Mouse (Mus musculus): ENCODE measurements around the gene Pacs2.

Pacs2 gene

GRCm38 (mm10) chr12:113013604-113014558 lies at the start of gene Pacs2:
Gene Pacs2, plus strand, starts transcription at chr12:113014508.
- peak; percentile 94 for DNase-seq (ENCODE audit: low read depth, low spot score)

- no peak for DNase-seq (ENCODE audit: low read depth, low spot score)
Observed at GRCm38 (mm10) chr12:112965783-112966182, 48.5 kb upstream of the Pacs2 start.

- DNase-seq (ENCODE audit: low read depth, low spot score): no peak
Observed at GRCm38 (mm10) chr12:112968943-112969342, 45.4 kb upstream of the Pacs2 start.

GRCm38 (mm10) chr12:112969616-112970015 lies 44.7 kb upstream of the Pacs2 start:
- DNase-seq (ENCODE audit: low read depth, low spot score): no peak

GRCm38 (mm10) chr12:112974736-112975135 lies 39.6 kb upstream of the Pacs2 start:
- DNase-seq (ENCODE audit: low read depth, low spot score): no peak

GRCm38 (mm10) chr12:112976371-112977073 lies 37.8 kb upstream of the Pacs2 start, which contains the start of gene Btbd6:
Gene Btbd6, plus strand, starts transcription at chr12:112976482.
- DNase-seq (ENCODE audit: low read depth, low spot score): peak; percentile 95

- peak; percentile 39 for DNase-seq (ENCODE audit: low read depth, low spot score)
Observed at GRCm38 (mm10) chr12:112977156-112977555, 37.2 kb upstream of the Pacs2 start.

GRCm38 (mm10) chr12:112982031-112982430 lies 32.3 kb upstream of the Pacs2 start:
- DNase-seq (ENCODE audit: low read depth, low spot score): no peak

GRCm38 (mm10) chr12:112985346-112985745 lies 29.0 kb upstream of the Pacs2 start:
- peak; percentile 65 for DNase-seq (ENCODE audit: low read depth, low spot score)

- DNase-seq (ENCODE audit: low read depth, low spot score): peak; percentile 58
Observed at GRCm38 (mm10) chr12:112987877-112988276, 26.4 kb upstream of the Pacs2 start.

GRCm38 (mm10) chr12:112990706-112991405 lies 23.5 kb upstream of the Pacs2 start:
- DNase-seq (ENCODE audit: low read depth, low spot score): no peak

GRCm38 (mm10) chr12:112991444-112991843 lies 22.9 kb upstream of the Pacs2 start:
- no peak for DNase-seq (ENCODE audit: low read depth, low spot score)

- DNase-seq (ENCODE audit: low read depth, low spot score): no peak
Observed at GRCm38 (mm10) chr12:112994153-112994552, 20.2 kb upstream of the Pacs2 start.

GRCm38 (mm10) chr12:112999569-113000293 lies 14.6 kb upstream of the Pacs2 start:
- DNase-seq (ENCODE audit: low read depth, low spot score): no peak

GRCm38 (mm10) chr12:113000294-113001132 lies 13.8 kb upstream of the Pacs2 start, which contains the start of gene Brf1:
Gene Brf1, minus strand, starts transcription at chr12:113000704.
- DNase-seq (ENCODE audit: low read depth, low spot score): peak; percentile 99

- DNase-seq (ENCODE audit: low read depth, low spot score): no peak
Observed at GRCm38 (mm10) chr12:113001133-113001474, 13.2 kb upstream of the Pacs2 start.

GRCm38 (mm10) chr12:113002667-113003066 lies 11.6 kb upstream of the Pacs2 start:
- peak; percentile 29 for DNase-seq (ENCODE audit: low read depth, low spot score)

GRCm38 (mm10) chr12:113004011-113004410 lies 10.3 kb upstream of the Pacs2 start:
- DNase-seq (ENCODE audit: low read depth, low spot score): no peak

GRCm38 (mm10) chr12:113004993-113005392 lies 9.3 kb upstream of the Pacs2 start:
- no peak for DNase-seq (ENCODE audit: low read depth, low spot score)

- no peak for DNase-seq (ENCODE audit: low read depth, low spot score)
Observed at GRCm38 (mm10) chr12:113011702-113012360, 2.5 kb upstream of the Pacs2 start.

All from ZHBTc4 (cell line).